Mouse (Mus musculus) spleen, adult 2 months (tissue): Measurements from ENCODE around the gene E2f3.

ENCODE experiments used
- CTCF ChIP-seq: fragments of 200-500 bp; IDR thresholded peaks from 2 replicates; pipeline ENCODE4 v1.5.1; 2011; ENCODE audit warnings: mild to moderate bottlenecking, inconsistent platforms; ENCODE audit not compliant: insufficient read depth, insufficient read length, insufficient replicate concordance; ENCODE audit errors: extremely low read depth
- POLR2A ChIP-seq: fragments of 200-500 bp; IDR thresholded peaks from 2 replicates; pipeline ENCODE4 v1.6.1; 2011; ENCODE audit warnings: low read depth, low read length, inconsistent platforms

- TF ChIP-seq POLR2A, result no peak
- TF ChIP-seq CTCF, result no peak
Observed at GRCm38 (mm10) chr13:30018573-30018972, 32.7 kb upstream of the E2f3 start.
